7 mouse cellular contexts compared by ENCODE assay signal in genomic region chr2:153425998-153426670, GRCm38 (mm10).
A peak's percentile ranks its signal among the peaks of the same experiment; 100 is the strongest.
DNase-seq lines count a peak whose midpoint lies in the region; ATAC-seq lines count a peak whose summit lies in the region.

No protein-coding gene starts in this region.

- H3K36me3 ChIP-seq in hindbrain, embryonic 11.5 days (ENCODE audit: control insufficient read depth, insufficient read depth, low read length) = no peaks in the 10 kb centered on the region
- peaks cover 59% of the 10 kb centered on the region for H3K36me3 ChIP-seq in liver, embryonic 13.5 days

- H3K27ac ChIP-seq in hindbrain, embryonic 11.5 days (ENCODE audit: low read depth, low read length) = peak overlapping the region; percentile 80
- peak overlapping the region; percentile 2; the same call in 1 of the 2 replicates for H3K27ac ChIP-seq in liver, embryonic 13.5 days

- H3K4me3 ChIP-seq in hindbrain, embryonic 11.5 days (ENCODE audit: low read depth, low read length) = no peak overlapping the region
- H3K4me3 ChIP-seq in liver, embryonic 13.5 days (replicated peaks) = no peak overlapping the region

- no peaks in the 10 kb centered on the region for H3K27me3 ChIP-seq in hindbrain, embryonic 11.5 days (ENCODE audit: control insufficient read depth, insufficient read depth, low read length)
- H3K27me3 ChIP-seq in liver, embryonic 13.5 days = no peaks in the 10 kb centered on the region

- no peak overlapping the region for H3K9ac ChIP-seq in hindbrain, embryonic 11.5 days (ENCODE audit: low read depth, low read length)
- H3K9ac ChIP-seq in liver, embryonic 13.5 days = no peak overlapping the region

- no peaks in the 10 kb centered on the region for H3K9me3 ChIP-seq in hindbrain, embryonic 11.5 days (ENCODE audit: control insufficient read depth, low read length)
- H3K9me3 ChIP-seq in liver, embryonic 13.5 days (replicated peaks) = no peaks in the 10 kb centered on the region

- peaks cover 15% of the 10 kb centered on the region for H3K4me1 ChIP-seq in hindbrain, embryonic 11.5 days (replicated peaks; ENCODE audit: control insufficient read depth, insufficient read depth, low read length)
- peaks cover 73% of the 10 kb centered on the region for H3K4me1 ChIP-seq in liver, embryonic 13.5 days (replicated peaks)

- peak; percentile 87 for ATAC-seq in hindbrain, embryonic 11.5 days (ENCODE audit: low FRiP score)
- ATAC-seq in liver, embryonic 13.5 days (ENCODE audit: low read depth) = no peak

- H3K4me2 ChIP-seq in hindbrain, embryonic 11.5 days (replicated peaks; ENCODE audit: low read depth, low read length) = no peak overlapping the region
- no peak overlapping the region for H3K4me2 ChIP-seq in liver, embryonic 13.5 days

- WGBS in hindbrain, embryonic 11.5 days = 29% methylated on average over 9 of the region's 9 CpGs
- WGBS in liver, embryonic 13.5 days (ENCODE audit: insufficient replicate concordance) = 83% methylated on average over 9 of the region's 9 CpGs

- peak; percentile 63 for DNase-seq in right cerebral cortex, adult 18-20 months
- no peak for DNase-seq in right cerebral cortex, postnatal 4 days
- DNase-seq in hindbrain, embryonic 11.5 days (ENCODE audit: low spot score) = peak; percentile 58
- no peak for DNase-seq in liver, embryonic 13.5 days
- peak; percentile 75 for DNase-seq in telencephalon, adult 2 months (ENCODE audit: low read depth, low spot score)
- no peak for DNase-seq in cerebellum, postnatal 36 days
- no peak for DNase-seq in ovary, postnatal 10 days (ENCODE audit: low spot score)

Comparison
In these comparisons a context has a peak if more than half of its experiments do, and no peak if none do; other contexts are left out.
1. DNase-seq: peak in right cerebral cortex, adult 18-20 months (single experiment), hindbrain, embryonic 11.5 days (single experiment) and telencephalon, adult 2 months (single experiment); none in right cerebral cortex, postnatal 4 days (single experiment), liver, embryonic 13.5 days (single experiment), cerebellum, postnatal 36 days (0 of 2) and ovary, postnatal 10 days (single experiment).